ENCODE assay signal across 15 mouse cellular contexts in genomic region chr3:122434983-122435935, GRCm38 (mm10).
DNase-seq lines count a peak whose midpoint lies in the region; ATAC-seq and TF ChIP-seq lines count a peak whose summit lies in the region.
"Had no signal": no experiment of that assay in that cellular context is flagged by ENCODE, and none has a peak within 500 bp of the region (broad histone marks: within the 10 kb centered on the region; RNA-seq: fewer than 3 reads in every experiment).

No protein-coding gene starts in this region.

- whole genome bisulfite sequencing in kidney, postnatal 0 days: 91% methylated on average over 8 of the region's 8 CpGs
- 95% methylated on average over 8 of the region's 8 CpGs for WGBS in thymus, adult 2 months
- WGBS in forebrain, embryonic 14.5 days: 79% methylated on average over 8 of the region's 8 CpGs

- no peaks in the 10 kb centered on the region for H3K9me3 ChIP-seq in kidney, postnatal 0 days (replicated peaks; ENCODE audit: low read length)
- H3K9me3 ChIP-seq in forebrain, embryonic 14.5 days (replicated peaks; ENCODE audit: control insufficient read depth, low read length): no peaks in the 10 kb centered on the region
- H3K9me3 ChIP-seq: liver, embryonic 13.5 days; neural tube, embryonic 13.5 days had no signal

- H3K4me1 ChIP-seq in kidney, postnatal 0 days (replicated peaks; ENCODE audit: insufficient read depth, low read length): 0 out of 2 replicates have a peak, but pooled peaks cover 6% of the 10 kb centered on the region
- H3K4me1 ChIP-seq in thymus, adult 2 months (replicated peaks; ENCODE audit: control insufficient read depth, insufficient read depth, low read length): no peaks in the 10 kb centered on the region
- no peaks in the 10 kb centered on the region; the same call in 1 of the 2 replicates for H3K4me1 ChIP-seq in forebrain, embryonic 14.5 days (ENCODE audit: control insufficient read depth, insufficient read depth, low read length)

- no peak for TF ChIP-seq POLR2A in thymus, adult 2 months (IDR thresholded peaks at IDR 0.05; ENCODE audit: control insufficient read depth, extremely low read depth, insufficient read depth, low read length, poor library complexity)

- H3K27ac ChIP-seq in kidney, postnatal 0 days: no peak overlapping the region
- no peak overlapping the region for H3K27ac ChIP-seq in thymus, adult 2 months (ENCODE audit: control insufficient read depth, insufficient read depth, low read length)
- no peak overlapping the region for H3K27ac ChIP-seq in forebrain, embryonic 14.5 days (ENCODE audit: low read depth, low read length)
- H3K27ac ChIP-seq: liver, embryonic 13.5 days; neural tube, embryonic 13.5 days had no signal

- H3K4me3 ChIP-seq in kidney, postnatal 0 days (replicated peaks; ENCODE audit: low read depth, low read length): no peak overlapping the region
- no peak overlapping the region for H3K4me3 ChIP-seq in thymus, adult 2 months (ENCODE audit: control insufficient read depth, insufficient read depth, low read length)
- H3K4me3 ChIP-seq in forebrain, embryonic 14.5 days (ENCODE audit: low read depth, low read length): no peak overlapping the region
- H3K4me3 ChIP-seq: liver, embryonic 13.5 days; neural tube, embryonic 13.5 days had no signal

- H3K36me3 ChIP-seq in kidney, postnatal 0 days (ENCODE audit: insufficient read depth, low read length): no peaks in the 10 kb centered on the region
- H3K36me3 ChIP-seq in thymus, adult 2 months (ENCODE audit: control insufficient read depth, insufficient read depth, low read length): no peaks in the 10 kb centered on the region
- H3K36me3 ChIP-seq in forebrain, embryonic 14.5 days (ENCODE audit: control insufficient read depth, insufficient read depth, low read length): no peaks in the 10 kb centered on the region
- H3K36me3 ChIP-seq: liver, embryonic 13.5 days; neural tube, embryonic 13.5 days had no signal

- DNase-seq in kidney, postnatal 0 days (ENCODE audit: low spot score): no peak
- DNase-seq in kidney, postnatal 10 days: no peak
- peak; percentile 13 for DNase-seq in thymus, postnatal 4 days
- DNase-seq in thymus, adult 2 months: no peak
- peak; percentile 72 for DNase-seq in adrenal gland, postnatal 14 days
- no peak for DNase-seq in forebrain, embryonic 14.5 days (ENCODE audit: low spot score)
- DNase-seq: heart, adult 11 months; kidney, postnatal 36 days; liver, embryonic 13.5 days; lung, postnatal 4 days; thymus, postnatal 25 days had no signal

- no peaks in the 10 kb centered on the region for H3K27me3 ChIP-seq in kidney, postnatal 0 days (ENCODE audit: insufficient read depth, low read length)
- H3K27me3 ChIP-seq in thymus, adult 2 months (ENCODE audit: control insufficient read depth, insufficient read depth, low read length): no peaks in the 10 kb centered on the region
- H3K27me3 ChIP-seq in forebrain, embryonic 14.5 days (replicated peaks; ENCODE audit: control insufficient read depth, insufficient read depth, low read length): no peaks in the 10 kb centered on the region
- H3K27me3 ChIP-seq: liver, embryonic 13.5 days; neural tube, embryonic 13.5 days had no signal

- no peak for ATAC-seq in kidney, postnatal 0 days (replicated peaks; ENCODE audit: low FRiP score, low read depth)
- no peak for ATAC-seq in CD4-positive, CD25-positive, alpha-beta regulatory T cell, adult 4 months
- no peak for ATAC-seq in forebrain, embryonic 14.5 days
- ATAC-seq: inflammation-experienced regulatory T-cells, adult 6 months; midbrain, embryonic 16.5 days had no signal

- H3K4me2 ChIP-seq in kidney, postnatal 0 days (ENCODE audit: low read length): no peak overlapping the region
- H3K4me2 ChIP-seq in forebrain, embryonic 14.5 days (ENCODE audit: low read length): no peak overlapping the region
- H3K4me2 ChIP-seq: liver, embryonic 13.5 days; neural tube, embryonic 13.5 days had no signal

- TF ChIP-seq CTCF in kidney, postnatal 0 days (IDR thresholded peaks at IDR 0.05; ENCODE audit: low read depth): peak; percentile 36; the same call in 1 of the 2 replicates
- no peak for TF ChIP-seq CTCF in thymus, adult 2 months (IDR thresholded peaks at IDR 0.05; ENCODE audit: borderline replicate concordance, control insufficient read depth, extremely low read depth, insufficient read depth, low read length, poor library complexity)

- no peak overlapping the region for H3K9ac ChIP-seq in kidney, postnatal 0 days (ENCODE audit: low read depth, low read length)
- H3K9ac ChIP-seq in forebrain, embryonic 14.5 days (ENCODE audit: low read length): no peak overlapping the region
- H3K9ac ChIP-seq: liver, embryonic 13.5 days; neural tube, embryonic 13.5 days had no signal

Comparison
In these comparisons a context has a peak if more than half of its experiments do, and no peak if none do; other contexts are left out.
1. DNase-seq: peak in thymus, postnatal 4 days (single experiment) and adrenal gland, postnatal 14 days (single experiment); none in kidney, postnatal 0 days (single experiment), kidney, postnatal 10 days (single experiment), thymus, adult 2 months (single experiment) and forebrain, embryonic 14.5 days (single experiment).